Mouse (Mus musculus): Measurements from ENCODE around the gene Ech1. TPM values are rescaled to one million over a fixed set of nuclear protein-coding genes. Genes with fewer than 3 reads are reported as not detected.

Ech1 gene
- polyA plus RNA-seq (2012; rRNA removed): 201 and 291 TPM in 2 replicates

DNA sequence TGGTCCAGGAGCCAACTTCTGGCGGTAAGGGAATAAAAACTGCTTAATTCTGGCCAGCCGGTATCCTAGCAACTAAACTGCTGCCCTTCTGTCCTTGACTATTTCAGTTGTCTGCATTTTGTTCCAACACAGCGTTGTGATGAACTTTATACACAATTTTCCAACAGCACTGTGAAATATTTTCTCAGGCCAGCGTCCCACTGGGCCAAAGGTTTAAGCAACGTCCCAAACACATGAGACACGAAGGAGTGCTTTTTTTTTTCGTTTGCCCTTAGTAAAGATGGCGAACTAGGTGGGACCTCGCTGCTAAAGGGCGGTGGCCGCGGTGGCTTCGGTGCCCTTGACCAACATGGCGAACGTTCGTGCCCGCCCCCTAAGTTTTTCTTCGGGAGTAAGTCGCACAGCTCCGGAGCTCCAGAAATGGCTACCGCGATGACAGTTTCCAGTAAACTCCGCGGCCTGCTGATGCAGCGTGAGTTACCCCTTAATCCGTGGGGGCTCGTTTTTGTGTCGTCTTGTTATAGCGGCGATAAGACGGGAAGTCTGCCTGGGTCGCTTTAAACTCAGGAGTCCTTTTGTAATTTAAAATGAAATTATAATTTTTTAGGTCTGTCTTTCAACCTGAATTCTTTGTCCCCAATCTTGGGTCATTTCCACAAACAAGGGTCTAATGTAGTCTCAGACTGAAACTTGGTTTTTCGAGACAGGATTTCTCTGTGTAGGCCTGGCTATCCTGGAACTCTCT, at the start of gene Ech1:
TSS of gene Ech1 (plus strand) at position 277 of the 745 bp plus-strand sequence.
- no peak for TF ChIP-seq CTCF (IDR thresholded peaks at IDR 0.05; ENCODE audit: extremely low read depth, insufficient read length, insufficient replicate concordance, low read depth, low read length)
- TF ChIP-seq POLR2A (IDR thresholded peaks at IDR 0.05; ENCODE audit: low read depth, low read length): peak; percentile 86; the same call in 1 of the 2 replicates
- WGBS: under 1% methylated on average over 33 of the region's 33 CpGs
- Histone ChIP-seq H3K4me1 (ENCODE audit: control insufficient read depth, insufficient read depth, insufficient read length, low read length) (peaks cover 30% of the 10 kb centered on the region), H3K4me3 (ENCODE audit: low read depth, low read length) (peak within 1 kb of the TSS; percentile 81), H3K36me3 (ENCODE audit: control insufficient read depth, insufficient read depth, low read length) (peaks cover 34% of the 10 kb centered on the region), H3K27ac (ENCODE audit: insufficient read depth, low read depth, low read length) (peak within 1 kb of the TSS; percentile 97), H3K27me3 (ENCODE audit: control insufficient read depth, insufficient read depth, low read length) (no peaks in the 10 kb centered on the region)

DNA sequence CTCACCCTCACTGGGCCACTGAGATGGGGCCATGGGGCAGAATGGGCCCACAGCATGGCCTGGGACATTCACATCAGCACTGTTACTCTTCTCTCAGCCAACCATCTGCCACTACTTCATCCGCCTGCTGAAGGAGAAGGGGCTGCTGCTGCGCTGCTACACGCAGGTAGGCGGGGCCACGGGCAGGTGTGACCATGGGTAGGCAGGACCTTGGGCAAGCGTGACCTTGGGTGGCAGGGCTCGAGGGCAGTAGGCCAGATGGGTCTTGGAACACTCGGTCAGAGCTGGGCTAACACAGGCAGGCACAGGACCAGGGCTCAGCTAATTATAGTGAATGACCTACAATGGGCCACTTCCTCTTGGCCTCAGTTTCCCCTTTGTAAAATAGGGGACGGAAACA, 46.2 kb upstream of the Ech1 start:
- Histone ChIP-seq H3K4me3 (ENCODE audit: low read depth, low read length) (no peak overlapping the region), H3K27me3 (ENCODE audit: control insufficient read depth, insufficient read depth, low read length) (no peaks in the 10 kb centered on the region), H3K36me3 (ENCODE audit: control insufficient read depth, insufficient read depth, low read length) (peaks cover 7% of the 10 kb centered on the region; the same call in 1 of the 2 replicates), H3K27ac (ENCODE audit: insufficient read depth, low read depth, low read length) (no peak overlapping the region), H3K4me1 (ENCODE audit: control insufficient read depth, insufficient read depth, insufficient read length, low read length) (peaks cover 4% of the 10 kb centered on the region; the same call in 1 of the 2 replicates)
- TF ChIP-seq CTCF (IDR thresholded peaks at IDR 0.05; ENCODE audit: extremely low read depth, insufficient read length, insufficient replicate concordance, low read depth, low read length) (no peak), POLR2A (IDR thresholded peaks at IDR 0.05; ENCODE audit: low read depth, low read length) (no peak)
- 84% methylated on average over 9 of the region's 9 CpGs for WGBS

DNA sequence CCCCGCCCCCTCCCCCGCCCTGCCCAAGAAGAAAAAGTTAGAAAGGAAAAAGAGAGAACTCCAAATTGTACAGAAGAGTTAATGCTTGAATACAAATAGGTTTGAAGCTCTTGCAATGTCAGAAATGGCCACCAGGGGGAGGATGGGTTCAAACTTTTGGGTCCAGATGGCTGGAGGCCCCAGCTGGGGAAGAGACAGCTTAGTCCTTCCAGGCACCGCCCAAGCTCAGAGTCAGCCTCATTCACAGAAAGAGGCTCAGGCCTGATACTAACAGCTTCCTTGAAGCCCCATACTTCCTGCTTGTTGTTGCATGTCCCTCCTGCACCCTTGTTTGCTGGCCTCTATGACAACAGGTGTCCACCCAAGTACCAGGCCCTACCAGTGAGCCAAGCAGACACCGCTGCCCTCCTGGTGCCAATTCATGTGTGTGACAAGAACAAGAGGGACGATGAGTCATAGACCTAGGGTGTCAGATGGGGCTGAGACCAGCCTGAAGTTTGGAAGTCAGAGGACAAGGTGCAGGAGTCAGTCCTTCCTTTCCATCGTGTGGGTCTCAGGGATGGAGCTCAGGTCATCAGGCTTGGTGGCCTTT, 44.9 kb upstream of the Ech1 start:
- WGBS: 35% methylated on average over 6 of the region's 6 CpGs
- Histone ChIP-seq H3K27ac (ENCODE audit: insufficient read depth, low read depth, low read length) (peak overlapping the region; percentile 74), H3K4me3 (ENCODE audit: low read depth, low read length) (no peak overlapping the region), H3K27me3 (ENCODE audit: control insufficient read depth, insufficient read depth, low read length) (no peaks in the 10 kb centered on the region), H3K36me3 (ENCODE audit: control insufficient read depth, insufficient read depth, low read length) (peaks cover 8% of the 10 kb centered on the region; the same call in 1 of the 2 replicates), H3K4me1 (ENCODE audit: control insufficient read depth, insufficient read depth, insufficient read length, low read length) (peaks cover 4% of the 10 kb centered on the region; the same call in 1 of the 2 replicates)
- TF ChIP-seq POLR2A (IDR thresholded peaks at IDR 0.05; ENCODE audit: low read depth, low read length) (no peak), CTCF (IDR thresholded peaks at IDR 0.05; ENCODE audit: extremely low read depth, insufficient read length, insufficient replicate concordance, low read depth, low read length) (peak; percentile 87)

DNA sequence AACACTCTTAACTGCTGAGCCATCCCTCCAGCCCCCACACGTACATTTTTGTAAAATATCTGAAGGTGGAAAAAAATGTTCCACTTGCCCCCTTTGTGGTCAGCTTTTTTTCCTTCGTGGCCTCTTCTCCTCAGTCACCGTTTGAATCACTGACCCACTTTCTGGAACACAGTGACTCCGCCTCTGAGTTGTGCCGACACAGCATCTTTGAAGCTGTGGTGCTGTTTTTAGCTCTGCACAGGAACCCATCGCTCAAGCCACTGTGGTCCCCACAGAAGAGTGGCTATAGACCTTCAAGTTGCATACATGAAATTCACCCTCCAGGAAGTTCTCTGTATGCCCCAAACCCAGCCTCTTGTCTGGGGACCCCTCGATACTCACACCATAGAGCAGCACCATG, 44.2 kb upstream of the Ech1 start:
- peaks cover 4% of the 10 kb centered on the region; the same call in 1 of the 2 replicates for H3K4me1 ChIP-seq (ENCODE audit: control insufficient read depth, insufficient read depth, insufficient read length, low read length)
- H3K4me3 ChIP-seq (ENCODE audit: low read depth, low read length): no peak overlapping the region
- H3K27me3 ChIP-seq (ENCODE audit: control insufficient read depth, insufficient read depth, low read length): no peaks in the 10 kb centered on the region
- peaks cover 13% of the 10 kb centered on the region; the same call in 1 of the 2 replicates for H3K36me3 ChIP-seq (ENCODE audit: control insufficient read depth, insufficient read depth, low read length)
- TF ChIP-seq CTCF (IDR thresholded peaks at IDR 0.05; ENCODE audit: extremely low read depth, insufficient read length, insufficient replicate concordance, low read depth, low read length) (no peak), POLR2A (IDR thresholded peaks at IDR 0.05; ENCODE audit: low read depth, low read length) (no peak)
- 71% methylated on average over 7 of the region's 7 CpGs for WGBS
- peak overlapping the region; percentile 74 for H3K27ac ChIP-seq (ENCODE audit: insufficient read depth, low read depth, low read length)

DNA sequence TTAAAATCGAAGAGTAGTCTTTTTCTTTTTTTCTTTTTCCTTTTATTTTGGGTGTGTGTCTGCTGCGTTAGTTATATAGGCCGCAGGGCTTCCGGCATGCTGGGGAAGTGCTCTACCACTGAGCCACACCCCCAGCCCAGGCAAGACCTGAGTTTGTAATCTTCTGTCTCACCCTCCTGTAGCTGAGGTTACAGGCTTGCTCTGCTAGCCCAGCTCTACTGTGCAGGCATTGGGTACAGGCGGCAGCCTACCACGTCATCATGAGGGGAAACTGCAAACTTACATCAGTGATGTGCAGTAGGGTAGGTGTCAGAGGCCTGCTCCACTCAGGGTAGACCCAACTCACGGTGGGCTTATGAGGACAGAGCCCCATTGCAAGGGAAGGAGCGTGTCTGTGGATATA, 43.8 kb upstream of the Ech1 start:
- Histone ChIP-seq H3K4me1 (ENCODE audit: control insufficient read depth, insufficient read depth, insufficient read length, low read length) (peaks cover 4% of the 10 kb centered on the region; the same call in 1 of the 2 replicates), H3K4me3 (ENCODE audit: low read depth, low read length) (no peak overlapping the region), H3K27ac (ENCODE audit: insufficient read depth, low read depth, low read length) (peak overlapping the region; percentile 74), H3K36me3 (ENCODE audit: control insufficient read depth, insufficient read depth, low read length) (peaks cover 13% of the 10 kb centered on the region; the same call in 1 of the 2 replicates), H3K27me3 (ENCODE audit: control insufficient read depth, insufficient read depth, low read length) (no peaks in the 10 kb centered on the region)
- TF ChIP-seq CTCF (IDR thresholded peaks at IDR 0.05; ENCODE audit: extremely low read depth, insufficient read length, insufficient replicate concordance, low read depth, low read length) (no peak), POLR2A (IDR thresholded peaks at IDR 0.05; ENCODE audit: low read depth, low read length) (no peak)
- 81% methylated on average over 8 of the region's 8 CpGs for WGBS

DNA sequence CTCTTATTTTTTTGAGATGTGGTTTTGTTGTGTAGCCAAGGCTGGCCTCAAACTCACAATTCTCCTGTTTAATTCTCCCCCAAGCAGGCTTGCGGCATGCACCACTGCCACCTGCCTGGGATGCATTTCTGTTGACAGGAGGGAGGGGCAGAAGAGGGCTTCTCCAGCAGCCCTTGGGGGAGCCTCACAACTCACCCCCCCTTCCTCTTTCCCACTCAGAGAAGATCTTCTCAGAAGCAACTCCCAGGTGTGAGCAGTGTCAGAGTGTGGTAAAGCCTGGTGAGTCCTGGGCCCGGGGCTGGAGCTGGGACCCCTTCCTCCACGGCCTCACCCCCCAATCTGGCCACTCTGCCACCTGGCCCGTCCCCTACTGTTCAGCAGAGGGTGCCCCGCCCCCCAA, 39.9 kb upstream of the Ech1 start:
- Histone ChIP-seq H3K4me3 (ENCODE audit: low read depth, low read length) (no peak overlapping the region), H3K27me3 (ENCODE audit: control insufficient read depth, insufficient read depth, low read length) (no peaks in the 10 kb centered on the region), H3K4me1 (ENCODE audit: control insufficient read depth, insufficient read depth, insufficient read length, low read length) (peaks cover 4% of the 10 kb centered on the region), H3K36me3 (ENCODE audit: control insufficient read depth, insufficient read depth, low read length) (peaks cover 7% of the 10 kb centered on the region; the same call in 1 of the 2 replicates), H3K27ac (ENCODE audit: insufficient read depth, low read depth, low read length) (no peak overlapping the region)
- 84% methylated on average over 5 of the region's 5 CpGs for WGBS
- no peak for TF ChIP-seq POLR2A (IDR thresholded peaks at IDR 0.05; ENCODE audit: low read depth, low read length)

DNA sequence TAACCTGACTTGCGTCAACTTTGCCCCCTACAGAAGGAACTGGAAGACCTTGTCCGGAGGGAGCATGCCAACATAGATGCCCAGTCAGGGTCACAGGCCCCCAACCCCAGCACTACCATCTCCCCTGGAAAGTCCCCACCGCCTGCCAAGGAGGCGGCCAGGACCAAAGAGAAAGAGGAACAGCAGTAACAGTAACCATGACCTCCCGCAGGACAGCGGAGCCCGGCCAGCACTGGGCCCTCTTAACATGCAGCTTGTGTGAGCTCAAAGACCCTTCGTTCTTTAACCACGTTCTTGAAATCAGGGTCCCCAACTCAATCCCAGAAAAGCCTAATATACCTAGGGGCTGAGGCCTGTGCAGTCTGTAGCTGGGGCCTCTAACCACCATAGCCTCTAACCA, 37.1 kb upstream of the Ech1 start:
- no peak overlapping the region for H3K27ac ChIP-seq (ENCODE audit: insufficient read depth, low read depth, low read length)
- H3K27me3 ChIP-seq (ENCODE audit: control insufficient read depth, insufficient read depth, low read length): no peaks in the 10 kb centered on the region
- WGBS: 91% methylated on average over 9 of the region's 9 CpGs
- no peak overlapping the region for H3K4me3 ChIP-seq (ENCODE audit: low read depth, low read length)
- H3K4me1 ChIP-seq (ENCODE audit: control insufficient read depth, insufficient read depth, insufficient read length, low read length): peaks cover 5% of the 10 kb centered on the region
- TF ChIP-seq POLR2A (IDR thresholded peaks at IDR 0.05; ENCODE audit: low read depth, low read length) (no peak), CTCF (IDR thresholded peaks at IDR 0.05; ENCODE audit: extremely low read depth, insufficient read length, insufficient replicate concordance, low read depth, low read length) (no peak)
- peaks cover 7% of the 10 kb centered on the region; the same call in 1 of the 2 replicates for H3K36me3 ChIP-seq (ENCODE audit: control insufficient read depth, insufficient read depth, low read length)

Data from small intestine, adult 2 months (tissue).